Mouse (Mus musculus) adrenal gland, postnatal 36 days (tissue): Measurements from ENCODE around the gene Tns1. TPM values are rescaled to one million over a fixed set of nuclear protein-coding genes. Genes with fewer than 3 reads are reported as not detected.

Experiments used
- DNase-seq, 2 experiments: peaks; one replicate each; pipeline ENCODE4 v3.0.0; 2021; ENCODE audit warnings: mixed read lengths in 1 of 2
- total RNA-seq, 2 experiments: library from RNA; stranded (reverse); gene quantifications; 2 replicates each; pipeline ENCODE4 v1.2.3; 2021

Gene Tns1
- total RNA-seq, 2 experiments from 2014 or later: 404 to 411 TPM

DNA sequence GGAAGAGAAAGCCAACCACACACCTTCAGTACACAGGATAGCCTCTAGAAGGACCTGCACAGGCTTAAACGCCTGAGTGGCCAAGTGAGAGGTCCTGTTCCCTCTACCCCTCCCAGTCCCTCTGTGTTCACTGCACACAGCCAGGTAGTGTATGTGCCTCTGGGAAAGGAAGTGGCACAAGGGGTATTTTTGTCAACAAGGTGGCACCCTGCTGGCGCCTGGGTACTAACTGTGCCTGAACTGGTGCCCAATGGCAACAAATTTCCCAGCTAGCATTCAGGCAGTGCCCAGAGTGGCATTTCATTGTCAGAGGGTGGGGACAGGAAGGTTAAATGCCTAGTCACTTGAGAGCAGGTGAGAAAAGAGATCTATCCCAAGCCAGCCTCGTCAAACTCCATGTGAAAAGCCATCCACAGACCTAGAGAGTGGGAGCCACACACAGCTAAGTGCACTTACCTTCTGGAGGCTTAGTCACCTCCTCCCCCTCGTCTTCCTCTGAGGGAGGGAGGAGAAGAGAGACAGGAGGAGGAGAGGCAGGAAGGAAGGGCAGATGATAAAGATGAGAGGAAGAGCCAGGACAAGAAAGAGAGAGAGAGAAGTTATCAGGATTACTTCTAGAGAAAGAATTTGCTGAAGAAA lies 188.7 kb downstream of the Tns1 start:
- no peak for DNase-seq

DNA sequence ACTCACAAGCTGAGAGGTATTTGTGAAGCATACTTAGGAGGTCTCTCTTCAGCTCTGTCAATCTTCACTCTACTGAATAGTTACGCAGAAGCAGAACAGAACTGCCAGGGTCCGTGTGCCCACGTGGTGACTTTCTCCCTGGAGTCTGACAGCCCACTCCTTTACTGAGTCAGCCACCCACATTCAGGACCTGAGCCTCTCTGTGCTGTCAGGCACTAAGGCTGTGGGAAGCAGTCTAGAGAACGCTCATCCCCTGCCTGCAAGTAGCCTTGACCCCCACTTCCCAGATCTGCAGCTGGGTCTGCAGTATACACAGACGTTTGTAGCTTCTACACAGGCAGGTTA lies 191.1 kb downstream of the Tns1 start:
- DNase-seq: no peak

DNA sequence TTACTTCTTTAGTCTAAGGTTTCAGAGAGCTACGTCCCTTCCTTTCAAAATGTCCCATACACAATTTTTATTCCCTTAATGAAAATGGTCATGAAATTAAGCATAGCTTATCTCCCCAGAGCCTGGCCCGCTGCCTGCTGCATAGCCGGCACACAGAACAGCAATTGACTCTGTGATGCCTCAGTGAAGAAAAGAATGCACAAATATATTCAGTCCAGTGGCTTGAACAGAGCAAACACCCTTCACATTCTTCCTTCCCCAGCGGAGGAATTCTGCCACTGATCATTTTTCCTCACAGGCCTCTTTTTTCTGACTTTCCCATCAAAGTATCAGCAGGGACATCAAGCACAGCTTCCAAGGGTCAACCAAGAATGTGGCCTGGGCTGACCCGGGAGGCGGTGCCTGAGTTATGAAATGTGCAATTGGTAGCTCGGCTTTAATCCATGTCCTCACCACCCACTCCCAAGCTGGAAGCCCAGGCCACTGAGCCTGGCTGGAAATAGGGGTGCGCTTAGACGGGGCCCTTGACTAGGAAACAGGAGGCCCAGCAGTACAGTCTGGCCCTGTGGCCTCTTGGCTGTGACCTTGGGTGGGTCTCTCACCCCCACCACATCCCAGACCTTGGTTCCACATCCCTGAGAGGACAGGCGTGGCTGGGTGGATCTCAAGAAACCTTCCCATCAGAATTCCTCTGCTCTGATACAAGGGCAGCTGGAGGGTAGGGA lies 191.7 kb downstream of the Tns1 start:
- DNase-seq: peak; percentile 52 to 67

DNA sequence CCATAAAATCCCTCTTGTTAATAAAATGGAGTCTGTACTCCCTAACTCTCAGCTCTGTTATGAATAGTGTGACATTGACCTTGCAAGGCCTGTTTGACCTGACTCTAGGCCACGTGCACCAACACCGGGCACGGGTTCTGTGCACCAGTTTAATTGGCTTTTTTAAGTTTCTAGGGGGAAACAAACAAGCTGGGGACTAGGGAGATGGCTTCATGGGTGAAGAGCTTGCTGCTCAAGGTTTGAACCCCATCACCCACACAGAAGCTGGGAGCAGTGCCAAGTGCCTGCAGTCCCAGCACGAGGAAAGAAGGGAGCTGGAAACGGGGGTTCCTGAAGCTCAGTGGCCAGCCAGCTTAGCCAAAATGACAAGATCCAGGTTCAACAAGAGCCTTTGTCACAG lies 192.4 kb downstream of the Tns1 start:
- peak; percentile 60 to 70 for DNase-seq

DNA sequence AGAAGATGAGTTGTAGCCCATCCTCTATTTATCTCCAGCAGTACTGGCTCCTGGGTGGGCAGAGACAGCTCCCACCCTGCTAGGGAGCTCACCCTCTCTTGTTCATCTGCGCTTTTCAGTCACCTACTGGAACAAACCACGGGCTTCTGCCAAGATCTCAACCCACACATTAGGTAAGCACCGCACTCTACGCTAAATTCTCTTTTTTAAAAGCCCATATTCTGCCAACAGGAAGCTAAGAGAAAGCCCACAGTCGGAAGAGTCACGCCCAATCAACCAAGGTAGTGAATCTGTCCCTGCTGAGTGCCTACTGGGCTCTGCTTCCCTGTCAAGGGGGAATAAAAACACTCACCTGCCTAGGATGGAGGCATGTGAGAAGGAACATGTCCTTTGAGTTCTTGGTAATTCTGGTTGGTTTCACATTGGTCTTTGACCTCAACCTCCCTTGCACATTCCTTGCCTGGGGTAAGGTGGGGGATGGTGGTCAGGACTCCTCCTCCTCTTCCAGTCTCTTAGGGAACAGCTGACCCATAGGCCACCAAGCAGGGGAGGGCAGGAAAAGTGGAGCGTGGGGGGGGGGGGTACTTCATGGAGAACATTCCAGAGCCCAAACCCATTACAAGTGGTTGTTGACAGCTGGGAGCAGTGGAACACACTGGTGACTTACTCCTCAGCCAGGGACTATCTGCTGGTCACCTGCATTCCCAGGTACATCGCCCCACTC lies 193.7 kb downstream of the Tns1 start:
- DNase-seq: no peak

DNA sequence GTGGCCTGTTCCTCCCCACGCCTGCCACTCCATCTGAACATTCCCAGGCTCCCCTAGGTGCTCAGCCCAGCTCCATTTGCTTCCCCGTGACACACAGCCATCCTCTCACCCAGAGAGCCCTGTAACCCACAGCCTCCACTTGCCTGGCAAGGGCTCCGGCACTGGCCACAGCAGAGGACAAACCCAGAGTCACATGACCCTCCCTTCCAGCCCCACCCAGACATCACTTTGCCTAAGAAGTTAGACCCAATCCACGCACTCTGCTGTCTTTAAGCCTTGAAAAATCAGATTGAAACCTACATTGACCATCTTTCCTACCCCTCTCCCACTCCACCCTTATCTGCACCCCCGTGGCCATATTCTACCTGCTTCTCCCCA lies 194.3 kb downstream of the Tns1 start:
- DNase-seq: no peak

DNA sequence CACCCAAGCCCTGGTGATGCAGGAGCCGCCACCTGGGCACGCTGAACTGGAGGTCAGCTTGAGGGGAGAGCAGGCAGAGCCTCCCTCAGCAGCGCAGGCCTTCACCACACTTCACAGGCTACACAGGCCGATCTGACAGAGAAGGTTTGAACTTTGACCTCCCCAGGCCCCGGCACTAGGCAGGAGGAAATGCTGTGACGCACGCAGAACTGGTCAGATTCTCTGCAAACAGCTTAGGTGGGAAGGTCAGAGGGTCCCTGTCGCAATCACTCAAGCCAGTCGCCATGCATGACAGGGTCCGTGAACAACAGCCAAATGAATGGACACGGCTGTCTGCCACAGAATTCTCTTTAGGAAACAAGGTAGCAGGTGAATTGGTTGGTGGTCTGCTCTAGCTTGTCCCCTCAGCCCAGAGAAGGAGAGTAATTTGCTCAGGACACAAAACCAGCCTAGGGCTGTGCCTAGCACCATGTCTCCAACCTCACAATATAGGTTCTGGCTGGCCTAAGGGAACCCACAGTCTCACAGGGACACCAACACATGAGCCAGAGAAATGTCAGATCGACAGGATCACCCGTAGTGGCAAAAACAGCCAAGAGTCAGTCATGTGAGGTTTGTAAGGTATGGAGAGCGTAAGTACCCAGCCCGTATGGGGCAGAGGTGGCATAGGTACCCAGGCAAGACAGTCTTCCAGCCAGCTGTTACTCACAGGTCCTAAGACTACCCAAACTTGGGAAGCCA lies 194.9 kb downstream of the Tns1 start:
- no peak for DNase-seq

DNA sequence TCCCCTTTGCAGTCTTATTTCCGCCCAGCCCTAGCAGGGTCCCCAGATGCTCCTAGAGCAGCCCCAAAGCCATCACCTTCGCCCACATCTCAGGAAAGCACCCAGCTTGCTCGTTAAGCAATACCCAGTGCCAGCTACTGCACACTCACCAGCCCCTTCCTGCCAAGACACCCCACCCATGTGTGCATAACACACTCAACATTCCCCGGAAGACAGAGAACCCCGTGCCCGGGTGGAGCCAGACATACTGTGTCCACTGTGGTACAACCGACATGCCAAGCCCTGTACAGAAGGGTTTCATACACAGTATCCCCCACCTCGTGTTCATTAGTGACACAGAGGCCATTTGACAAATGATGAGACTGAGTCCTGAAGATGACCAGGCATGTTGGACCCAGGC lies 195.9 kb downstream of the Tns1 start:
- no peak for DNase-seq

DNA sequence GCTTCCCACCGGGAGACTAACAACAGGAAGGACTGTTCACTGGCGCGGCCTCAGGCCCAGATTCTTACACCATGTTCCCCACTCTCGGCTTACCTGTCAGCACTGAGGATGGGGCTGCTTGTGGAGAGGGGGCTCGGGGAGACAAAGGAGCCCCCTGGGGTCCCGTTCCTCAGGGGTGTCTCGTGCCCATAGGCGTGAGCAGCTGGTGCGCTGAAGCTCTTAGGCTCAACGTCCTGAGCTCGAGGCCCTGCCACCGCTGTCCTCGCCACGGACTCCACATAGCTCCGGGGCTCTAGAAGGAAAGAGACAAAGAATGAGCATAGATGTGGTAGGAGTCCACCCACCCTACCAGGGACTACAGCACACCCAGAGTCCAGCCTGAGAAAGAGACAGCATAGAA lies 196.4 kb downstream of the Tns1 start:
- DNase-seq: no peak

DNA sequence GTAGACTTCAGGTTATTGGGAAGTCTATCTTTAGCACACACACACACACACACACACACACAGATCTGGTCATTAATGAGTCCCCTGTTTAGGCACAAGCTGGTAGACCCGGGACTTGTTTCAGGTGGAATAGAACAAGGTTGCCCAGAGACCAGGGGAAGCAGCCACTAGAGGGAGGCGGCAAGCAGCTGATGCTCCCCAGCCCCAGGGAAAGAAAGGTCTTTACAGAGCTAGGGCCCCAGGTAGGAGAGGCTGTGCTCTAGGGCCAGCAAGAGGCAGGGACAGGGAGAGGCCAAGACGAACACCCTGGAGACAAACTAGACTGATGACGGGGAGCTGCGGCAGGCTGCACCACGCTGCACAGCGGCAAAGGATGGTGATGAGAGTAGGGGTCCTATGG lies 198.0 kb downstream of the Tns1 start:
- no peak for DNase-seq

DNA sequence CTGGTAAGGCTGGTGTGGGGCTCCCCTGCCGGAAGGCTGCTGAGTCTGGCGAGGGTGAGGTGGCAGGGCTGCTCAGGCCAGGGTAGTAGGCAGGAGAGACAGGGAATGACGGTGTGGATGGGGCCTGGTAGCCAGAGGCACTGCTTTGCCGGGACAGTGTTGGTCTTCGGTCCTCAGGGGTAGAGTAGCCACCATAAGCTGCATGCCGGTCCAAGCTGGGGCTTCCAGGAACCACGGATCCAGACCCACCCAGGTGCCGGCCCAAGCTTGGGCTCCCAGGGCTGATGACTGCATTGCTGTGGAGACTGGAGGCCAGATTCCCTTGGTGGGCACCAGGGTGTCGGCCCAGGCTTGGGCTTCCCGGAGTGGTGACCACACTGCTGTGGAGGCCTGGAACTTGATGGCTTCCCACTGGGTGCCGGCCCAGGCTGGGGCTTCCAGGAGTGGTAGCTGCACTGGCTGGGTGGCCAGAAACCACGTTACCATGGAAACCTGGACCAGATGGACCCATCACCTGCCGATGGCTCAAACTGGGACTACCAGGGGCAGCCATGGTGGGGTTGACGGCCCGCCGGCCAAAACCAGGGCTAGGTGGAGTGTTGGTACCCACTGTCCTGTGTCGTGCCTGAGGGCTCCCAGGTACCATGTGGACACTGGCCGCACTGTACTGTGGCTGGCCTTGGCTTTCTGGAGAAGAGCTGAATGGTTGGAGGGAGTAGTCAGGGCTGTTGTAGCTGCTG lies 199.2 kb downstream of the Tns1 start:
- no peak for DNase-seq

DNA sequence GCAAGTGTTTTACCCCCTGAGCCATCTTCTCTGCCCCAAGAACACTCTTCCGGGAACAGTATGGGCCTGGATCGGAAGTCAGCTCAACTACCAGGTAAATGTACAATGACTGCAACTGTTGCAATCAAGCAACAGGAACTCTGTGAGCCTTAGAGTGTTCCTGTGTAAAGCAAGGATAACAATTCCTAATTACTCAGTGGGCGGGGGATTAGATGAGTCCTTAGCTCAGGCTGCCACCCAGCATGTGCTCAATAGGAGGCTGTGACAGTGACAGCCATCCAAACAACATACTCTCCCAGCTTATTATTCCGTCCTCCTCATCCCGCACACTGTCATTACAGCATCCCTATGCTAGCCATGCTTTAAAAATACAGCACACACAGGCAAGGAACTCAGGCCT lies 200.0 kb downstream of the Tns1 start:
- no peak for DNase-seq

DNA sequence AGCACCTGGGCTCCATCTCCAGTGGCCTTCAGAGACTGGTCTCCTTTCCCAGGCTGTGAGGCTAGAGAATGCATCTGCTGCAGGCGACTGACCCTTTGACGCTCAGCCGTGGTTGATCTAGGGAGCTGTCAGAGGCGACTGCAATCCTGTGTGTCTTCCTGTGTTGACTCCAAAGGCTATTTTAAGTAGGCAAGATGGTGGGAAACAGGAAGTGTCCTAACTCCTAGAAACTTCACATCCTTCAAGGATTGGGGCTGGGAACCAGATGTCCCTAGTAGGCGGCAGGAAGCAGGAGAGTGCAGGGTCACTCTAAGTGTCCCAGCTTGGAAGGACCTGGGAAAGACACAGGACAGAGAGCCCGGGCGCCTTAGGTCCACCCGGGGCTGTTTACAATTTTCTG lies 201.1 kb downstream of the Tns1 start:
- peak in 1 of 2 experiments; percentile 43 for DNase-seq

DNA sequence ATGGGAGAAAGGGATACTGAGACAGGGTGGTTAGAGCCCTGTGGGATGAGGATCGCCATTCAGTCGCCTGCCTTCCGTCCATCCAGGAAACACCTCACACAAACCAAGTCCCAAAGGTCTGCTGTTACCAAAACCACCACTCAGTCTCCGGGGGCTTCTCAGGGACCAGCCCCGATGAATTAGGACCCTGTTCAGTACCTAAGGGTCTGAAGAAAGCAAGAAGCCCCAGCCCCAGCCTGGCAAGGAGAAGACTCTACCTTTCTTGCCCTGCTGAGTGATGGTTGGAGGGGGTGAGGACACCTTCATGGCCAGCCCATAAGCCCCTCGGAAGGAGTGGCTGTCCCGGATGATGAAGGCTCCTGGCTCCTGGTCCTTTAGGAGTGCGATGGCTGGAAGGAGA lies 203.5 kb downstream of the Tns1 start:
- no peak for DNase-seq

DNA sequence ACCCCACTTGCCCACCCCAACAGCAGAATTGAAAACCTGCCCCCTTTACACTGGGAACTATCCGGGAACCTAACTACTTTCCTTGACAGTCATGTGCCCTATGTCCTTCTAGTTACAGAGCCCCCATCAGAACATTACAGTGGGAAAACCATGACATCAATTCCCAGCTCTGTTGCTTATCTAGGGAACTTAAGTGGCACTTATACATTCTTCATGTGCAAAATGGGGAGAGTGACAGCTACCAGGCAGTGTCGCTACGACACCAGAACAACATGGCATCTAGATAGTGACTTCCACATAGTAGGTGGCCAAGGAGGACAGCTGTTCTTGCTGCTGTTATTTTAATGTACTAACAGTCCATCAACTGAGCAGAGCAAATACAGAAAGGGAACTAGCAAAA lies 204.3 kb downstream of the Tns1 start:
- DNase-seq: no peak

DNA sequence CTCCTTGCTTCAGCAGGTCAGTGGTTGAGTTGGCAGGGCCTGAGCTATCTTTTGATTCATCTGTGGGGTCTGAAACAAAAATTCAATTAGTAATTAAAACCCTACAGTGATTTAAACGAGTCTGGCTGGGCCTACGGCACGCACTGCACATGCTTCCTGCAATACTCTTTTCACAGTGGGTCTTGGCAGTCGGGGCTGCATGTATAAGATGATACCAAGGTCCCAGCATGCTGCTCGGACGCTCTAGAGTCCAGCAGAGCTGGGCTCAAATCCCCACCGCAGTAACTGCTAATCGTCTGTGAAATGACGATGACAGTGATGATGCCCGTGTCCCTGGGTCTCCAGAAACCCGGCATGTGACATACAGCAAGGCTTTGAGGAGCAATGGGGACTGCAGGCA lies 206.2 kb downstream of the Tns1 start:
- DNase-seq: no peak

DNA sequence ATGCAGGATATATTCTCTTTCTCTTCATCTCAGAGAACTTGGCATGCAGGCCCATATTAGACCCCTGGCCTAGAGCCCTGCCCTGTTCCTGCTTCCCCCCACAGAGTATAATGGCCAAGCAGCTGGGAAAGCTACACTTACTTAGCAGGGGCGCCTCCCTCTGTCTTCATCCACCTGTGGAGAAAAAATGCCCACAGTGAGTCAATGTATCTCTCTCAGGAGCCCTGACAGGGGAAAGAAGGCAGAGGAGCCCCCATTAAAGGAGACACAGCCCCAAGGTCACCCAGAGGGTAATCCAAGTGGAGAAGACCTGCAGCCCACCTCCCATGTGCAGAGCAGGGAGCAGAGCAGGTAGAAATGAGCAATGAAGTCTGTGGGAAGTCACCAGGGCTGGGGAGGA lies 208.0 kb downstream of the Tns1 start:
- DNase-seq: no peak

DNA sequence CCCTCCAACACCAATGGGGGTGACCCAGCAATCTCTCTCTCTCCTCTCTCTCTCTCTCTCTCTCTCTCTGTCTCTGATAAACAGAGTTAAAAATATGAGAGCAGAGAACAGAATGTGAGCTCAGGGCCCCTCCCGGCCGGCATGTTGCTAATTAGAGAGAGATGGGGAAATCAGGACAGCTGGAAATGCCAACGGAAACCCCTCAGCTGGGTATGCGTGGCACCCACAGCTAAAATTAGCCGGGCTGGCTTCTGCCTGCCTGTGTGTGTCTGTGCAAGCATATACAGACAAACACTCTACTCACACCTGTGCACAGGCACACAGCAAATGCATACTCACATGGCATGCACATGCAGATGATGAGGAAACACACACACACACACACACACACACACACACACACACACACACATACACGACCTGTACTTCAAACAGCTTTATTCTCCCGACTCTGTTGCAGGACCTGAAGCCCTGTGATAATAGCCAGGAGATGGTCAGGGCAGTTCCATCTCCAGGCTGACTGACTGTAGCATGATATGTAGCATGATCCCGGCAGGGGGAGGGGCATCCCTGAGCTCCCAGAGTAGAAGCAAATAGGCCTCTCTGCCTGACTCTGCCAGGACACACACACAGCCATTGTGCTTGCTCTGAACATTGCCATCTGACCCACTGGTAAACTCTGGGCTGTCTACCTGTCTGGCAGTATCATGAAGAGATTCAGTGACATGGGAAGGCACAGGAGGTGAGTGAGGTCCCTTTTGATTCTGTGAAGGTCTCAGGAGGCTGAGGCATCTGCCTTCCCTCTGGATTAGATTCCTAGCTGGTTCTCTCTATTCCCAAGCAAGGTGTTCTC lies 208.8 kb downstream of the Tns1 start:
- no peak for DNase-seq

DNA sequence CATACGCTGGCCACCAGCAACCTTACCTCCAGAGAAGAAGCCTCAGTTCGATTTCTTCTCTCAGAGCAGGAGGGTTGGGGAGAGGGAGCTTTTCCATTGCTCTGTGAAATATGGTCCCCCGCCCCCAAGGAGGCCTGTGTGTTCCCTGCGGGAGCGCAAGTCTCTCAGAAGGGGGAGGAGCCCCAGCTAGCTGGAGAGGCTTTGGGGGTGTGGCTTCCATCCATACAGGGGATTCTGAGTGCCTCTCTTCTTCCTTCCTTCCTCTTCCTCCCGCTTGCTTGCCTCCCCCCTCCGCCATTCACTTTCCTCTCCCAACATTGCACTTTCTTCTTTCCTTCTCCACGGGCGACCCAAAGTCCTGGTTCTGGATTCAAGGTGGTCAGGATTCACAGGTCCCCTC lies 210.2 kb downstream of the Tns1 start:
- no peak for DNase-seq

DNA sequence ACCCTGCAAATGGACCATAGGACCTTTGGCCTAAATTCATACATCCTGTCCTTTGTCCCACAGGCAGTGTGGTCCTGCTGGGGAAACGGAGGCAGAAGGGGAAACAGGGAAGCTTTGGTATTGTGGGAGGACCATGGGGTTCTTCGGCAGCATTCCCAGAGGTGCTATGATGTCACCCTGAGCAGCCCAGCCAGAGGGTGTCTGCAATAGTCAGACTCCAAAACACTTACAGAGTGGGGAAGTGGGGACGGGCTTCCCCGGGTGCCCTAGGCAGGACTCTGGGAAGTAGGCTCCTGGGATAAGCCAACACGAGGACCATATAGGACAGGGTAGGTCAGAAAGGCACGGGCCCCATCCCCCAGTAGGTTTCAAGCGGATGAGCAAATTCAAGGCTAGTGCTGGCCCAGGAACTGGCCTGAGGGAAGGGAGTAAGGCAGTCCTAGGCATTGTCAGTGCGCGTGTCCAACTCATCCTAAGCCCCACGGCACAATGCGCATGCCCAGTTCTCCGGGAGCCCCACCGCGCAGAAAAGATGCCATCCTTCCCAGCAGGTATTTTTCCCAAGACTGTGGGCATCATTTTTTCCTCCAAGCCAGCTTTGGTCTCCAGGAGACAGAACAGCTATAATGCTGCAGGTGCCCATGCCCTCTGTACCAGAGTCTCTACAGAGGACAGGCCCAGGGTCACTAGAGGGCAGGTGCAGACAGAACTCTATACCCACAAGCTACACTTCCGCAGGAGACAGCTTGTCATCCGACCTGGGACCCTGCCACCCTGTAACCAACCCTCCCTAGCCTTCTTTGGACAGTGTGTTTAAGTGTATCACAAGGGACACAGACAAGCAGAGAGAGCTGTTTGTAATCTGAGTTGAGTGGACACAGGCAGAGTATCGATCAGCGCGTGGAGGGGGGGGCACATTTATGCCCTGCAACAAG lies 210.9 kb downstream of the Tns1 start:
- DNase-seq: no peak
